Mouse (Mus musculus): Measurements from ENCODE around the gene Slc46a2. TPM values are rescaled to one million over a fixed set of nuclear protein-coding genes. Genes with fewer than 3 reads are reported as not detected.

The Slc46a2 gene
- 0.25 TPM in 1 of 2 replicates, not detected in the other for polyA plus RNA-seq (2015; fragmentation: Nextera tagmentation; extraction: Ambion mirVana)

DNA sequence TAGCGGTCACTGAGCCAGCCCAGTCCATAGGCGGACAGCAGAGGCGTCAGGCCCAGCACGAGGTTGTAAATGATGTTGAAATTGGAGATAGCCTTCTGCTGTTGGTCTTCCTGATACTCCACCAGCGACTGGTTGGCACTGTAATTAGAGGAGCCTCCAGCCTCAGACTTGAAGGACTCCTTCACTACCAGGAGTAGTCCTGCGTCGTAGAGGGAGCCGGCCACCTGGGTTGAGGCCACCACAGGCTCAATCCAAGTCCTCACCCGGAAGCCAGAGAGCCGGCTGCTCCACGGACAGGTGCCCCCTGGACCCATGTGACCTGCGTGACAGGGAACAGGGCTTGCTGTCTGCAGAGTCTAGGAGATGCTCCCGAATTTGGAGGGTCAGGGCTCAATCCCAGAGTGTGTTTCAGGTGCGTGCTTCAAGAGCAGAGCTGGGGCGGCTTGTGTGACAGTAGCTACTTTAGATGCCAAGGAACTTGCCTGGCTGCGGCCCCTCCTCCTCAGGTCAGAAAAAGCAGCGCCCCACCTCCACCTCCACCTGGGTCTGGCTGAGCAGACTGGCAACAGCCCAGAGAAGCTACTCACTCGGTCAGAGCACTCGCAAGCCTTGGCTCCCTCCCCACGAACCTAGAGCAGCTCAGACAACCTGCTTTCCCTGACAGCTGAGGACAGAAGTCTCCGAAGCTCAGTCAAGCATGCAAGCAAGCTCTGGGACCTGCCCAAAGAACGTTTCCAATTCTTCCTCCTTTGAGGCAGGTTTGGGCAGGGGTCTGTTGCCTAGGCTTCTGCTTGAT is at the start of gene Slc46a2:
TSS of gene Slc46a2 (minus strand) at position 449 of the 796 bp plus-strand sequence.
- ATAC-seq (ENCODE audit: insufficient number of reproducible peaks, insufficient read depth, low FRiP score, low TSS enrichment, low read depth) = peak; percentile 15; the same call in 1 of the 2 replicates

DNA sequence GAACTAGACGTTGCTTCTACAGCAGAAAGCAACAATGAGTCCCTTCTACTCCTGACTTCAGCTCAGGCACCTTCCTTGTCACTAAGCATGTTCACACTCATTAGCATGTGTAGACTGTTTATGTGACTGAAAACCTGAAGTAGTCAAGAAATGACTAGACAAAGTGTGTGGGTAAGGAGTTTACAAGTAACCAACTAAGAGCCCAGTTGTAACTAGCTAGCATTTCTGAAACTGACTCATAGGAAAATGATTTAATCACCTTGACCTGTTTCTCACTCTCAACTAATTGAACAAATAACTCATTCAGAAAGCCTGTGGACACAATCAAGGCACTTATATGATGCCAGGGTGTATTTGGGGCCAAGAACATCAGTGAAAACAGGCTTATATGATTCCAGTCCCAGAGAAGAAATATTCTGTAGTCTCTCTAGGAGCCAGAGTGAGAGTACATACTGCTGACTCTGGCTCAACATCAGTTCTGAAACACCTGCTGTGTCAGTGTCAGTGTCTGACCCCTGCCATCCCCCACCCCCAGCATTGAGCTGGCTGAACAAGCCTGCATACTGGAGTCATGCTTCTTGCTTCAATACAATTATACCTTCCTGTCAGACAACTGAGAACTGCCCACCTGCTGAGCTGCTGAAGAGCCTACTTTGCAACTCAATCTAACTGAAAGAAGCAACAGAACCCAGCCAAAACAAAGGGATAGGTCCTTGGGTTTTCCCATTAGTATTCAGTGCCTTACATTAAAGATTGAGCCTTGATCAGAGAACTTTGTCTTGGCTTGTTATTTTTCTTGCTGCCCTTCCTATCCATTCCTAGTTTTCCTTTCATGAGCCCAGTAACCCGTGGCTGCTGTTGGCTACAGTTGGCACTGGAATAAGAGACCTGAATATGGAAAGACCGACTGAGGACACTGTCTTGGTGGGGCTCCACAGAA is 48.8 kb upstream of the Slc46a2 start, which contains the start of gene Mup6:
TSS of gene Mup6 (plus strand) at position 890 of the 940 bp plus-strand sequence.
- no peak within 1 kb of the TSS for H3K9ac ChIP-seq
- ATAC-seq (ENCODE audit: insufficient number of reproducible peaks, insufficient read depth, low FRiP score, low TSS enrichment, low read depth) = no peak
- 43% methylated on average over 3 of the region's 3 CpGs for WGBS
- H3K4me2 ChIP-seq = no peak within 1 kb of the TSS
- no peaks in the 10 kb centered on the region for H3K9me3 ChIP-seq
- H3K27me3 ChIP-seq = no peaks in the 10 kb centered on the region
- no peak within 1 kb of the TSS for H3K27ac ChIP-seq
- no peaks in the 10 kb centered on the region for H3K36me3 ChIP-seq
- H3K4me1 ChIP-seq = no peaks in the 10 kb centered on the region
- no peak within 1 kb of the TSS for H3K4me3 ChIP-seq

More for the DNA sequence above, at the start of gene Slc46a2:
- Histone ChIP-seq H3K27ac (no peak within 1 kb of the TSS), H3K36me3 (no peaks in the 10 kb centered on the region), H3K4me2 (no peak within 1 kb of the TSS), H3K4me1 (peaks cover 6% of the 10 kb centered on the region; the same call in 1 of the 2 replicates), H3K4me3 (no peak within 1 kb of the TSS), H3K9ac (no peak within 1 kb of the TSS), H3K9me3 (no peaks in the 10 kb centered on the region), H3K27me3 (peaks cover 30% of the 10 kb centered on the region)
- 12% methylated on average over 22 of the region's 22 CpGs for WGBS

GRCm38 (mm10) chr4:59960610-59961009 is 45.8 kb upstream of the Slc46a2 start, which contains the start of gene Mup4:
Mup4 (minus strand) TSS chr4:59960710.
- Histone ChIP-seq H3K9me3 (no peaks in the 10 kb centered on the region), H3K36me3 (no peaks in the 10 kb centered on the region), H3K4me1 (no peaks in the 10 kb centered on the region), H3K4me2 (no peak within 1 kb of the TSS), H3K27ac (no peak within 1 kb of the TSS), H3K27me3 (no peaks in the 10 kb centered on the region), H3K9ac (no peak within 1 kb of the TSS), H3K4me3 (no peak within 1 kb of the TSS)
- WGBS = 77% methylated on average over 3 of the region's 3 CpGs
- ATAC-seq (ENCODE audit: insufficient number of reproducible peaks, insufficient read depth, low FRiP score, low TSS enrichment, low read depth) = no peak

DNA sequence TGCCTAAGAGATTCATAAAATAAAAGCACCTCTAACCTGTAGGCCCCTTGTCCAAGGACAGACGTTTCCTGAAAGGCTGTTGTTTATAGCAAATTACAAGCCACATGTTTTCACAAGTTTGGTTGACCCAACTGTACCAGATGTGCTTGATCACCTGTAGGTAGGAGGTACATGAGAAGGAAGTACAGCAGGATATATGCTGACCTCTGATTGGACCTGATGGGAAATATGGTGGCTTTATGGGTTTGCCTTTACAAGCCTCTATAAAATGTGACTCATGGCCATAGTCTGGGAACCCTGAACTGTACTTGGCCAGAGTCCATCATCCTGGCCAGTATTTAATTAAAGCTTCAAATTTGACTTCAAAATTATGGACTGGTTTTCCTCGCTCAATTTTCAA is 22.7 kb upstream of the Slc46a2 start:
- Histone ChIP-seq H3K9ac (no peak overlapping the region), H3K4me3 (no peak overlapping the region), H3K27me3 (no peaks in the 10 kb centered on the region), H3K9me3 (no peaks in the 10 kb centered on the region), H3K4me2 (no peak overlapping the region), H3K4me1 (no peaks in the 10 kb centered on the region), H3K36me3 (no peaks in the 10 kb centered on the region), H3K27ac (no peak overlapping the region)
- no peak for ATAC-seq (ENCODE audit: insufficient number of reproducible peaks, insufficient read depth, low FRiP score, low TSS enrichment, low read depth)
- WGBS = 75% methylated on average over 2 of the region's 2 CpGs

DNA sequence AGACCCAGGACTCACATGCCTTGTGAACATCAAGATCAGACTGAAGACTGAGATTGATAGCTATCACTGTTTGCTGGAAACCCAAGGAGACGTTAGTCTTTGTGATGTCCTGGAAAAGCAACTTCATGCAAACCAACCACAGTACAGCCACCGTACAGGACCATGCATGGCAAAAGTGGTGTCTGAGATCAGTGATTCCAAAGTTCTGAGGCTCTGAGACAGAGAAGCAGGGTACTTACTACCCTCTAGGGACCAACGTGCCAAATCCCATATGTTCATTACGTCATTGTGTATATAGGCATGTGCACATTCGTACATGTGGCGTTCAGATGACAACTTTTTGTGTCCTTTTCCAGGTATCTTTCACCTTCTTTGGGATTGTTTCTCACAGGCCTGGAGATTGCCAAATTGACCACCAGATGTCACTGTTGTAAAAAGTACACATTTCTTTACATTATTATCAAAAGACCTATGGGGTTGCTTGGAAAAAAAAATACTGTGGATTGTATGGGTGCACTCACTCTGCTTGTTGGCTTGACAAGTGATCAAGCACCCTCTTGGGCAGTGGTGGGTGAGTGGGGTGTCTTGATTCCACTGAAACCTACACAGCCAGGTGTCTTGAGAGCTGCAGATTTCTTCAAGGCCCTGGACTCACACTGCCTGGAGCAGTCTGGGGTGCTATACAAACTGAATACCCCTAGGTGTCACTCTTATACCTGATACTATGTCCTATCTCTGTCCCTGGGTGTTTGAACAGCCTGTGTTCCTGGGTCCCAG is 17.8 kb upstream of the Slc46a2 start:
- Histone ChIP-seq H3K4me2 (no peak overlapping the region), H3K36me3 (no peaks in the 10 kb centered on the region), H3K9ac (no peak overlapping the region), H3K27ac (no peak overlapping the region), H3K4me3 (no peak overlapping the region), H3K9me3 (no peaks in the 10 kb centered on the region), H3K4me1 (no peaks in the 10 kb centered on the region), H3K27me3 (no peaks in the 10 kb centered on the region)
- ATAC-seq (ENCODE audit: insufficient number of reproducible peaks, insufficient read depth, low FRiP score, low TSS enrichment, low read depth) = peak; percentile 56; the same call in 1 of the 2 replicates
- WGBS = 53% methylated on average over 6 of the region's 6 CpGs

GRCm38 (mm10) chr4:59928347-59928746 is 13.5 kb upstream of the Slc46a2 start:
- Histone ChIP-seq H3K4me1 (no peaks in the 10 kb centered on the region), H3K36me3 (no peaks in the 10 kb centered on the region), H3K27ac (no peak overlapping the region), H3K27me3 (no peaks in the 10 kb centered on the region), H3K9me3 (no peaks in the 10 kb centered on the region), H3K4me3 (no peak overlapping the region), H3K9ac (no peak overlapping the region), H3K4me2 (no peak overlapping the region)
- no peak for ATAC-seq (ENCODE audit: insufficient number of reproducible peaks, insufficient read depth, low FRiP score, low TSS enrichment, low read depth)
- WGBS = 15% methylated on average over 6 of the region's 6 CpGs

GRCm38 (mm10) chr4:59927666-59928065 is 12.8 kb upstream of the Slc46a2 start:
- Histone ChIP-seq H3K9ac (no peak overlapping the region), H3K4me3 (no peak overlapping the region), H3K27me3 (no peaks in the 10 kb centered on the region), H3K9me3 (no peaks in the 10 kb centered on the region), H3K4me2 (no peak overlapping the region), H3K27ac (no peak overlapping the region), H3K4me1 (no peaks in the 10 kb centered on the region), H3K36me3 (no peaks in the 10 kb centered on the region)
- ATAC-seq (ENCODE audit: insufficient number of reproducible peaks, insufficient read depth, low FRiP score, low TSS enrichment, low read depth) = no peak
- WGBS = 77% methylated on average over 3 of the region's 3 CpGs

GRCm38 (mm10) chr4:59925082-59925481 is 10.2 kb upstream of the Slc46a2 start:
- Histone ChIP-seq H3K4me2 (no peak overlapping the region), H3K4me3 (no peak overlapping the region), H3K9me3 (no peaks in the 10 kb centered on the region), H3K27me3 (no peaks in the 10 kb centered on the region), H3K9ac (no peak overlapping the region), H3K4me1 (no peaks in the 10 kb centered on the region), H3K27ac (no peak overlapping the region), H3K36me3 (no peaks in the 10 kb centered on the region)
- no peak for ATAC-seq (ENCODE audit: insufficient number of reproducible peaks, insufficient read depth, low FRiP score, low TSS enrichment, low read depth)
- WGBS = 83% methylated on average over 9 of the region's 9 CpGs

GRCm38 (mm10) chr4:59917966-59918365 is 3.1 kb upstream of the Slc46a2 start:
- 89% methylated on average over 3 of the region's 3 CpGs for WGBS
- Histone ChIP-seq H3K4me1 (peaks cover 6% of the 10 kb centered on the region; the same call in 1 of the 2 replicates), H3K9ac (no peak overlapping the region), H3K9me3 (no peaks in the 10 kb centered on the region), H3K27ac (no peak overlapping the region), H3K4me2 (no peak overlapping the region), H3K36me3 (no peaks in the 10 kb centered on the region), H3K27me3 (peaks cover 30% of the 10 kb centered on the region), H3K4me3 (no peak overlapping the region)
- ATAC-seq (ENCODE audit: insufficient number of reproducible peaks, insufficient read depth, low FRiP score, low TSS enrichment, low read depth) = no peak

DNA sequence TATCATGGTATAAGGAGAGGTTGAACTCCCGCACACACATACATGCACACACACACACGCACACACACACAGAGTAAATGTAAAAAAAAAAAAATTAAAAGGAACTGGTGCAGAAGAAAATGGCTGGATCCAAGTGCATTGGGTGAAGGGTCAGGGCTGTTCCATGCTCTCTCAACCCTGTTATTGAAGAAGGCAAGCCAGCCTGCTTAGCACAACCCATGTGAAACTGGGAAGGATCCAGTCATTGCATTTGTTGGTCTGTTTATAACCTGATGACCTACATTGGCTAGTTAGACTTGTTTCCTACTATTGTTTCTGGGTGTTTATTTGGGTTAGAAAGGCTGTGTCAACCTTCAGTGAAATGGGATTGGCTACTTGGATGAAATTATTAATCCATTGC is 6.1 kb downstream of the Slc46a2 start:
- Histone ChIP-seq H3K4me3 (no peak overlapping the region), H3K27me3 (peaks cover 6% of the 10 kb centered on the region), H3K4me2 (no peak overlapping the region), H3K4me1 (0 out of 2 replicates have a peak, but pooled peaks cover 5% of the 10 kb centered on the region), H3K27ac (no peak overlapping the region), H3K36me3 (no peaks in the 10 kb centered on the region), H3K9me3 (no peaks in the 10 kb centered on the region), H3K9ac (no peak overlapping the region)
- WGBS = 94% methylated on average over 2 of the region's 2 CpGs
- ATAC-seq (ENCODE audit: insufficient number of reproducible peaks, insufficient read depth, low FRiP score, low TSS enrichment, low read depth) = no peak

All from embryonic facial prominence, embryonic 13.5 days (tissue).